Mouse (Mus musculus) urinary bladder, postnatal 4 days (tissue): ENCODE results near the gene Vcpkmt.

Source experiments
- DNase-seq, 2 experiments: peaks; one replicate each; pipeline ENCODE4 v3.0.0; 2021 to 2022; ENCODE audit warnings: low spot score in 2 of 2

The Vcpkmt gene

GRCm38 (mm10) chr12:69538362-69538950, 44.4 kb downstream of the Vcpkmt start:
- no peak for DNase-seq

DNA sequence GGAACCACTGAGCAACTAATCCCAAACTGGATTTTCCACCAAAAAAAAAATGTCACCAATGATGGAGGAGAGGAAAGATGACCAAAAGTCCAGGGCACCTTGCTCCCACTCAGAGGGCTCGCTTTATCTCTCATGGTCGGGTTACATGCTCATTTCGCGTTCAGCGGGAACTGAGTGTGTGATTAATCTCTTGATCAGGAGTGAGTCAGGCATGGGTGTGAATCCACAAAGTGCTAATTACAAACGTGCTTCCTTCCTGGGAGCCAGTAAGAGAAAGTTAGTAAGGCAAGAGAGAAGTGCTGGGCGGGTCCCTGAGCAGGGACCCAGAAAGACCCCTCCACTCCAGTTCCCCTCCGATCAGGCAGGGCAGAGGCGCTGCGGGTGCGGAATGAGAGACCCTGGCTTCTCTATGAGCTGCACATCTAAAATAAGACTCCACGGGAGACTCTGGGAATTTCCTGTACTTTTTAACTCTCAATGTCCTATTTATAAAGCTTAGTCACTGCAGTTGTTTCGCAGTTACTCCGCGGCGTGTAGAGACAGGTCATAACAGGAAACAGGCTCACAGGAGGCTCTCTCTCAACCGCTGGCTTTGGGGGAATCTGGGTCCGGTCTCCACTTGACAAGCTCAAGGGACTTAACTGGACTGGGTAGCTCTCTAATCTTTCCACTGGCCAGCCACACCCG, 45.0 kb downstream of the Vcpkmt start:
- DNase-seq, result peak in 1 of 2 experiments; percentile 48

DNA sequence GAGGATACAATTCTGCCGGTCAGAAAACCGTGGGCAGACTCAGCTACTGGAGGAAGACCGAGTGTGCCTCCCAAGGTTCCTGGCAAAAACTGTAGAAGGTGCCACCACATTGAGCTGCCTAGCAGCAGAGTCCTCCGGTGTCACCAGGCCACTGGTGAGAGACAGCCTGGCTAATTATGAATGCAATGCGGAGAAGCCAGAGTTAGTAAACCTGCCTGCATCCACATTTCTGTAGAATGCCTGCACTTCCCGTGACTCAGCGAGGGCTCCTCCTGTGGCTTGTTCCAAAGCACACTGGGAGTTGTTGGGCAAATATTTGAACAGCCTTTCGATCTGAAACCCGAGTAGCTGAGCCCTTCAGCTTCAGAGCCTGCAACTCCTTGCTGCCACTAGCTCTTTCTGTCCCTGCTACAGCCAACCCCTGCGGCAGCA, 45.6 kb downstream of the Vcpkmt start:
- peak in 1 of 2 experiments; percentile 34 for DNase-seq

GRCm38 (mm10) chr12:69536616-69537242, 46.1 kb downstream of the Vcpkmt start:
- DNase-seq, result no peak

DNA sequence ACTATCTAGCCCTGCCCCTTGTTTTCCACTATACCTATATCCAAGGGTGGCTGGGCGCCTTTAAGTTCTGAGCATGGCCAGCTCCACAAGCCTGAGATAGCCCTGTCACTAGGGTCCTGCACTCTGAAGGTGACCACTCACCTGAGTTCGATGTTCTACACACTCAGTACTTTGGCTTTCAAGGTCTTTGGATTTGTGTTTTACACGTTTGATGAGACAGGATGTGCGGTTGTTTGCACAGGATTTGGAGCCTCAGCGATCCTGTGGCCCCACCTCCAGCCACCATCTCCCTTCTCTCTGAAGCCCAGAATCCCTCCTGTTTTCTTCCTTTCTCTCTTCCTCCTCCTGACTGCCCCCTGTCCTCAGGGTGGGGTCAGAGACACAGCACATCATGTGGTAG, 49.6 kb downstream of the Vcpkmt start:
- no peak for DNase-seq

DNA sequence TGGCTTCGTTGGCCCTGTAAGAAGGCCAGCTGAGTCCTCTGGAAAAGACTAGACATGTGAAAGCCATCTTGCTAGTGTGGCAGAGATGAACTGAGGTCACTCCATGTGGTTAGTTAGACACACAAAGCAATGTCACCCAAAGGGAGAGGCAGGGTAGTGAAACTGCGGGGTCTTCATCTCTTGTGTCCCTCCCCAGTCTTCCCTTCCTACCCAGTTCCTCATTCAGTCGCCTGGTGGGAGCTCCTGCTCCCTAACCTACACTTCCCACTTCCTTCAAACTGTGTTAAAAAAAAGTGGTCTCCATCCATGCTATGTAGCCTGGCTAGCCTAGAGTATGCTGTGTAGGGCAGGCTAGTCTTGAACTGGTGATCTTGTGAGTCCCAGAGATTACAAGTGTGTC, 50.3 kb downstream of the Vcpkmt start:
- DNase-seq, result no peak

DNA sequence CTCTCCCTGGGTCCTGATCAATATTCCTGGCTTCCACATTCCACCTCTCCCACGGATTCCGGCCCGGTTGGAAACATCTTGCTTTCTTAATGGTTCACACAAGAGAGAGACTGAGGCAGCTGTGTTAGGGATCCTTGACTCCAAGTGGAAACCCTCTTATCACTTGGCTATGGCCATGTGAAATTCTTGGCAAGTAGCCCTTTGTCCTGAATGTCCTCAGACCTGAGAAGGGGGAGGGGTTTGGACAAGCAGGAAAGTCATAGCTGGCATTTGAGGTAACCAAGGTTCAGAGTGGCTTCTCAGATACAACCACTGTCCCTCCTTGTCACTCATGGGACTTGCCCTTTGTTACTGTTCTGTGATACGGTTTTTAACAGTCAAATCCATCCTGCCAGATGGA, 50.7 kb downstream of the Vcpkmt start:
- no peak for DNase-seq

GRCm38 (mm10) chr12:69529694-69530403, 53.0 kb downstream of the Vcpkmt start:
- DNase-seq, result no peak

- no peak for DNase-seq
These were observed 54.4 kb downstream of the Vcpkmt start for GRCm38 (mm10) chr12:69528275-69529032.
